Mouse (Mus musculus): ENCODE results near the gene Kpna2. TPM values are rescaled to one million over a fixed set of nuclear protein-coding genes. Genes with fewer than 3 reads are reported as not detected.

The Kpna2 gene
- total RNA-seq, 2 experiments from 2014 or later, result 16.7 to 36.4 TPM

Other genes with a start within 250 kb of the Kpna2 start
- 10 to 100 TPM; 57.1 to 63.6 TPM for gene Pecam1, start 248.9 kb downstream of the Kpna2 start, total RNA-seq (2021)
- 1 to 10 TPM in 1 of 2 experiments, under 1 TPM in 1; 0.83 to 1.2 TPM for gene Milr1, start 248.3 kb downstream of the Kpna2 start, total RNA-seq (2021)
- 1 to 10 TPM; 4.3 to 6.1 TPM for gene Polg2, start 220.0 kb downstream of the Kpna2 start, total RNA-seq (2021)
- 100 to 1,000 TPM; 828 to 881 TPM for gene Ddx5, start 210.4 kb downstream of the Kpna2 start, total RNA-seq (2021)
- 1 to 10 TPM; 7.6 to 8.4 TPM for gene Cep95, start 210.3 kb downstream of the Kpna2 start, total RNA-seq (2021)
- 10 to 100 TPM; 34.7 to 38.7 TPM for gene Smurf2, start 78.8 kb downstream of the Kpna2 start, total RNA-seq (2021)
- 1 to 10 TPM; 1.2 to 3.2 TPM for gene 1810010H24Rik, start 26.1 kb upstream of the Kpna2 start, total RNA-seq (2021)
- 10 to 100 TPM; 34.2 to 37.6 TPM for gene Bptf, start 132.6 kb upstream of the Kpna2 start, total RNA-seq (2021)
- gene Nol11, start 189.8 kb upstream of the Kpna2 start, total RNA-seq (2021), result 10 to 100 TPM; 22.0 to 22.3 TPM